Mouse (Mus musculus) inflammation-experienced regulatory T-cells, adult 6 months (primary cell): ENCODE data around the gene Cep128. TPM values are rescaled to one million over a fixed set of nuclear protein-coding genes. Genes with fewer than 3 reads are reported as not detected.

ENCODE experiments used
- ATAC-seq: one replicate; pipeline ENCODE4 v1.8.0; 2017
- polyA plus RNA-seq, 3 experiments: library from polyadenylated mRNA; unstranded; fragments of 100-300 nt; shearing (Covaris generic); gene quantifications; one replicate each; pipeline ENCODE4 v1.2.1; 2017

Cep128 gene
- polyA plus RNA-seq, 3 experiments from 2014 or later: 6.3 to 16.3 (median 12.1) TPM

GRCm38 (mm10) chr12:91176808-91177526, 207.2 kb downstream of the Cep128 start:
- no peak for ATAC-seq

DNA sequence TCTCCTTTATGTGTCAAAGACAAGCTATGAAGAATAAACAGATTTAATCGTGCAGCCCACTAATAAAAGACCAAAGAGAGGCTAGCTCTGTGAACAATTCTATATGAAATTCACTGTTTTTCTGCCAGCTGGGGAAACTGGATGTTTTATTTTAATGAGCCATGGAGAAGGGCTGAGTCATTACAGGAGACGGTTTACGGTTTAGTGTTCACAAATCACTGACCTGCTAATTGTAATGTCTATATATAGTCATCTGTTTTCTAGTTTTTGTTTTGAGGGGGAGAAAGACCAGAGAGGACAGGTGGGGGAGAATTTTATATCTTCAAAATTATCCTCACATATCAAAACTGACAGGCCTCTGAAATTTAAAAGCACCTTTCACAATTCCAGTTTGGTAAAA, 212.6 kb downstream of the Cep128 start:
- no peak for ATAC-seq

GRCm38 (mm10) chr12:91161015-91161730, 223.0 kb downstream of the Cep128 start:
- no peak for ATAC-seq

DNA sequence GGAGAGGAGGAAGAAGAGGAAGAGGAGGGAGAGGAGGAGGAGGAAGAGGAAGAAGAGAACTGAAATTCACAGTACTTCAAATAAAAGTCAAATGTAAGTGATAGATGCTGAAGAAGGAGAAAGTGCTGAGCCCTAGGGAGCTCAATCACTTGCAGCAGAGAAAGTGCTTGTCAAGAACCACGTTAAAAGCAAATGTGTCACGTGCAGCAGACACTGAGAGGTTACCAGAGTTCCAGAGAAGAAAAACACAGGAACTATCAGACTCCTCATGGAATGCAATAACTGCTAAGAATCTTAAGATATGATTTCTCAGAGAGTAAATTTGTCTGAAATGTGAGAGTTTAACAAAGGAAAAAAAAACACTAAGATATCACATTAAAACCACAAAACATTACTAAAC, 225.7 kb downstream of the Cep128 start:
- ATAC-seq: no peak

DNA sequence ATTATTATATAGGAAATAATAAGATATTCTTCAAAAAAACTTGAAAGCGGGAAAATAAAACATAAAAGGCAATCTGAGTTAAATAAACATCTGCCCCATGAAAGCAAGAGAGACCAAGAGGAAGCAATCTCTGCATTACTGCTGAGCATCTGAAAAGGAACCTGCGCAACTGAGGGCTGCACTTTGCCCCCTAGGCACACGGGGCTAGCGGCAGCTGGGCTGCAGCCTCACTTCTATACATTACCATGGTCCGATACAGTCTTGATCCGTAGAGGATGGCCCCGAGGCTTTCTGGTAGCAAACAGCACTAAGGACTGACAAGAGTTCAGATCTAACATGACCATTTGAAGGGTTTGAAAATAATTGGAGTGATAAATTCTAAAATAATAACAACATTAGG, 230.2 kb downstream of the Cep128 start:
- no peak for ATAC-seq

DNA sequence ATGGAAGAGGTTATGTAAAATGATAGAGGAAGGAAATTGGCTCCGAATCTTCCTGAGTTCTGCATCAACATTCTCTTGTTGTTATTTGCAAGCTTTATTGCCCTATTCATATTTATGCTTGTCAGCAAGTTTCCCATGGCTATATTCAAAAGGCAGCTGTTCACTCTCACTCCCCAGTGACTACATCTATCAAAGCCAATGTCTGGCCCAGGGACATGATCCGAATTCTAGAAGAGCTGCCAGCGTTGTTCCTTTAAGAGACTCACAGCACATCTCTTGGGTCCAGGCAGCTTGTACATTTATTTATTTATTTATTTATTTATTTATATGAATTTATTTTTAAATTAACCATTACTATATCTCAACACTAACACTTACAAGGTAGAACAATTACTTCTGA, 235.1 kb downstream of the Cep128 start:
- no peak for ATAC-seq

DNA sequence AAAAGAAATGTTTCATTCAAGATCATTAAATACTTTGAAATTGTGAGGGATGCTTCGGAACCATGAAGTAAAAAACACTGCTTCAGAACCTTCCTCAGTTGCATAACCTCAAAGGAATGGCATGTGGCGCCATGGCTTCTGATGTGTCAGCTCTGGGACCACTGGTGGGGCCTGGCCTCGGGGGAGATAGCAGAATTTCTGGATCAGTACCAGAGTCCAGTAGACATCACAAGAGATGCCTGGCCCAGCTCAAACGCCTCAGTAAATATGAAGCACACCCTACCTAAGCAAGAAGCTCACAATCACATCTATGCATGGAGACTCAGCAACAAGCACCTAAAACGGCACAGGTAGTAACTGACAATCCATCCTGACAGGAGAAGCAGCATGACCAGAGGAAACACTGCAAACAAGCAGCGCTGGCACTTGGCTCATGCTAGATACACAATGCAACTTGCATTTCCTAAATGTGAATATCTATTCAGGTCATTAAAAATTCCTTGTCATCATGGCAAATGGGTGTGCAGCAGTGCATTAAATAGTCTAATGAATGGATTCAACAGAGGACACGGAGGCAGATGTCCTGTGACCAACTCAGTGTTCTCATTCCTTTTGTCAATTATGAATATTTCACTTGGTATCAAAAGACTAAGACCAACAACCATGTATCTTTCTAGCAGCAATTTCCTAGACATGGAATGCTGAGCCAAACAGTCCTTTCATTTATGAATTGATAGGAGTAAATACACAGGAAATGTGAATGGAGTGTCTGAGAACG, 249.3 kb downstream of the Cep128 start:
- ATAC-seq: no peak

GRCm38 (mm10) chr12:91115054-91115453, 269.2 kb downstream of the Cep128 start:
- ATAC-seq: no peak

- ATAC-seq: no peak
These were observed 280.9 kb downstream of the Cep128 start for GRCm38 (mm10) chr12:91103316-91103715.

DNA sequence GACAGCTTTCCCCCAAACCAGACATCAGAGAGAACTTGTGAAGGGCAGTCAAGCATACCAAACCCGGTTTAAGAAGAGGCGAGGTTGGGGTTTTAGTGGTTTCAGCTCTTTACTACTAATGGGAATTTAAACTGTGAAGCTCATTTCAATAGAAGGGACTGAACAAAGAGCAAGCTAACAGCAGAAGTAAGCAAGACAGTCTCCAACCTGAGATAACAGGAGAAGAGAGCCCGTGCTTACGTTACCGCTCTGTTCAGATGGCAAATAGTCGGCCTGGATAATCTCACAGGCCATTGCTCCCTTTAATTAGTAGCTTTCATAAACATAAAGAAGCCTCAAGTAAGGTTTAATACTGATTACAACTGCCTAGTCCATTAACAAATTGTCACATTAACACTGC, 286.3 kb downstream of the Cep128 start:
- no peak for ATAC-seq

GRCm38 (mm10) chr12:91096197-91096596, 288.0 kb downstream of the Cep128 start:
- ATAC-seq: no peak

DNA sequence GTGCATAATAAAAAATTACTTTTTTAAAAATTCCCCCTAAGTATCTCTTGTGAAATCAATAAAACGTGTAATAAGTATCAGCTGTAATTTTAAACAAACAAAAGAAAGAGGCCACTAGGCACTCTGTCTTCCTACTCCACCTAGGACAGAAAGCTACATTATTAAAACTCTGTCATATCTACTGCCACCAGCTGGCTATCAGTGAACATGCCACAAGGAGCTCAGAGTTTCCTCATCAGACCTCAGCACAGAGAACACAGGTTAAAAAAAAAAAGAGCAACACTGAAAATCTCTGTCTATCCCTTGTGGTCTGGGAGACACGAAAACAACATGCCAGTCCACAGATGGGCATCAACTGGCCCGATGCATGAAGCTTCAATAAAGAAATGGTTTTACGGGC, 295.9 kb downstream of the Cep128 start:
- no peak for ATAC-seq

DNA sequence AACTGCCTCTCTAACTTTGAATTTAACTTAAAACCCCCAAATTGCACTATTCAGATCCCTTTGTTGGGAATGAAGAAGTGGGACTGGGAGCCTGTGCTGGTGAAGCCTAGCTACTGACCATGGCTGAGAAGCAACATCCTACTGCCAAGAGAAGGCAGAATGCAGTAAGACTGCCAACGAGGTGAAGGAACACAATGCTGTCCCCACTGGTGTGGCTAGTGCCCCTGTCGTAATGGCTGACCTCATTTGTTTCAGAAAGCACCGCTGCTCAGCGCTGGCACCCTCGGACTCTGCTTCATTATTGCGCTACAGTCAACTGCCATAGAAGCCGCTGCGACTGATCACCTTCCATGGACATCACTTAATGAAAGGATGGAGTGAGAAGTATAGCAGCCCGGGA, 298.2 kb downstream of the Cep128 start:
- no peak for ATAC-seq

GRCm38 (mm10) chr12:91075600-91075999, 308.6 kb downstream of the Cep128 start:
- ATAC-seq: no peak

- ATAC-seq: no peak
These were observed 313.6 kb downstream of the Cep128 start for GRCm38 (mm10) chr12:91070551-91071045.

DNA sequence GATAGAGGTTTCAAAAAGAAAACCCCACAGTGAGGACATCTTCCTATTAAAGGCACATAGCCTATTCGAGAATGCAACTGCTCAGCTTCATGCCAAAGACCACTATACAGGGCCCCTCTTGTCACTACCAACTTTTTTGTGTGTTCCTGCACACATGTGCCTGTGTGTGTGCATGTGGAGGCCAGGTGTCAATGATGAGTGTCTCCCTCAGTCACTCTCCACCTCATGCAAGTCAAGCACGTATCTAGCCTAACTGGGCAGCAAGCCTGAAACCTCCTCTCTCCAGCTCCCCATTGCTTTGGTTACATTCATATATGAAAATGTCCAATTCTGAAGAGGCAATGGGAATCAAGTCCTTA, 317.1 kb downstream of the Cep128 start:
- ATAC-seq: no peak

DNA sequence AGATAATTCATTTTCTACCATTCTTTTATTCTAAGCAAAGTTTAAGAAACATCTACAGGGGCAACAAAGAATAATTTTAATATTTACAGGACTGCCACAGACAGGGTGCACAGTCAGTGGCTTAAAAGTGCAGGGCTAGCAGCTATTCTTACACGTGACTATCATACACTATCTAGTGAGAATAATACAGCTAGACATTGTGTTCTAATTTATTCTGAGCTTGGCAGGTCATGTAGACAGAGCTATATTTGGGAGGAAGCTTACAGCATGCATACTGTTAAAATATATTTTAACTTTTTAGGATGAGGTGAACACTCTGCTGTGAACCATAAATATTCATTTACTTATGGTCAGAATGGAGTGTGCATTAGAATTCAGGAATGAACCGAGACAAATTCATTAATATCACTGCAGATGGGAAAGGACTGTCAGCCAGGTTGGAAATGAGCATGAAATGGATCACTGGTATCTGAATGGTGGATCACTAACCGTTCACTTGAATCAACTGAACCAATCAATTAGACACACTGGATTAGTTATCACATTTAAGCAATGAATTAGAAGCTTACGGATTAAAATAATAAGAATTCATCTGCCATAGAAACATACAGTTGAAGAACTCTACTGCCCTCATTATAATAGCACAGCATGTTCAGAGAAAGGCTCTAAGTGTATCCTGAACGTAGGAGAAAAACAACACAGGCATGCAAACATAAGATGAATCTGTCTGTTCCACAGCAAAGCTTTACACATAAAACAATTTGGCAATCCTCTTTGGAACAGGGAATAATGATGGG, 317.7 kb downstream of the Cep128 start:
- no peak for ATAC-seq

- ATAC-seq: peak; percentile 90
These were observed 318.8 kb downstream of the Cep128 start for GRCm38 (mm10) chr12:91065423-91065822.

- no peak for ATAC-seq
These were observed 319.7 kb downstream of the Cep128 start for GRCm38 (mm10) chr12:91064368-91064999.

DNA sequence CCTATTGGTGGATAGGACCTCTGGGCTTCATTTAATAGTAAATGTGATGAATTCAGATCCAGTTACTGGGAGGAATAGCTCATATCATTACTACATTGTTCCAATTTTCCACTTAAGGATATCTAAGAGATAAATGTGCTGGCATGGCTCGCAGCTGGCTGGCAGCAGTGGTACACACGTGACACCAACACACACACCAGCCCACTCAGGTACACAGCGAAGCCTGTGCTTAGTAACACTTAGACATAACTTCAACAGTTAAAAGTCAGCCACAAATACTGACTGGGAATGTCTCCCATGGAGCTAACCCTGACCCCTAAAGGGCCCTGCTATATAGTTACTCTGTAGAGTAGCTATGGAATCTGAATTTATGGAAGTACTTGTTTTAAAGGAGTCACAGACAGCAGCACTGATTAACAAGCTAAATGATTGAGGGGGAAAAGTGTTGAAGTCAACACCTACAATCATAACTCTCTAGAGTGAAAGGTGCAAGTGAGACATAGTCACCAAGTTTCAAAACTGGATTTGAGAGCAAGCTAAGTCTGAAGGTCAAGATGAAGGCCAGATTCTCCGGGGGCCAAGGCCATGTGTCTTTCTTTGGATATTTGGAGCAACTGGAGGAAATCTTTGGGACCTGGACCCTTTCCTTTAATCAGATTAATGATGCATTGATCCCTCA, 320.7 kb downstream of the Cep128 start:
- ATAC-seq: no peak

DNA sequence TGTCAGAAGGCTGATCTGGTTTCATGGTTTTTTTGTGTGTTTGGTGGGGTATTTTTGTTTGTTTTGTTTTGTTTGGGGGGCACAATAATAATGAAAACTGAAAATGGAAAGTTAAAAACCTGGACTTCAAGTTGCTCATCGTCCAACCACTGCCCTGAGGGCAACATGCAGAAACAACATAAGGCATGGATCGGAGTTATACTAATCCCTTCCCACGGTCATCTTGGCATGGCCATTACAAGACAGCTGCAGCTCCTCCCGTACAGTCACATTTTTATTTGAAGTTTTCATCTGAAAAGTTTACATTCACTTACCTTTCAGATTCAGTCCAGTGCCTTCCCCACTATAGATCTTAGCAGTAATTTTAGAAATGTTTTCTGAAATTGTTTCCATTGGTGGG, 321.5 kb downstream of the Cep128 start:
- ATAC-seq: no peak
